Mouse (Mus musculus): ENCODE results near the gene Ermn.
A peak's percentile ranks its signal among the peaks of the same experiment; 100 is the strongest.

The Ermn gene

GRCm38 (mm10) chr2:58052821-58053581 lies at the start of gene Ermn:
Ermn (minus strand) TSS chr2:58052864.
- DNase-seq = no peak

DNA sequence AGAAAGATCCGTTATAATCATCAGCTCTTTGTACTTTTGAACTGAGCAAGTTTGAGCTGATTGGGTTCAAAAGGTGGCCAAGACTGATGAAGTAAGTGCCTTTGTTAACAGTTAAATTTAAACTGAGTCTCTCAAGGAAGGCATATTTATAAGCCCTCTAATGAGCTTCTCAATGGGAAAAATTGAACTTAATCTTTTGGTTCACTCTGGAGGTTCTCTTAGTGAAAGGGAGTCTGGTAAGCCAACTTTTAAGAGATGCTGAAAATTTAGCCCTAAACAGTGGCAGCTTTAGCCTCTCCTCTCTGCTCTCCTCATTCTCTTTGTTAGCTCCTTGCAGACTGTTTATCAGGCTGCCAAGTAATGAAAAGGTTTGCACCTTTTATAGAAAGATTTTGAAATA lies 42.2 kb upstream of the Ermn start:
- no peak for DNase-seq

DNA sequence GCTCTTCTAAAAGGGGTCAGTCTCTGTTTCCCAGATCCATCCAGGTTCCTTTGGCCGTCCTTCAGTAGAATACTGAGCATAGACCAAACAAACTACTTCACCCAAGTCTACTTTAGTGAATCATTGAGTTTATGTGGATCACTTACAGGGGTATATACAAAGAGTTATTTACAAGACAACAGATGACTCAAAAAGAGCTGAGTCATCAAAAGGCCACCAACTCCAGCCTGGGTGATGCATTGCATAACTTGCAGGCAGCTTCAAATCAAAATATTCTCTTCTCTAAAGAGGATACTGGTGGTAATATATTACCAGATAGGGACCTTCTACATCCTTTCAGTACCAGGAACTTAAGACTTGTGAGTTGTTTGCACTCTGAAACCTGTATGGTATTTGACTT lies 33.8 kb upstream of the Ermn start:
- DNase-seq = no peak

GRCm38 (mm10) chr2:58079849-58080248 lies 27.2 kb upstream of the Ermn start:
- DNase-seq = no peak

DNA sequence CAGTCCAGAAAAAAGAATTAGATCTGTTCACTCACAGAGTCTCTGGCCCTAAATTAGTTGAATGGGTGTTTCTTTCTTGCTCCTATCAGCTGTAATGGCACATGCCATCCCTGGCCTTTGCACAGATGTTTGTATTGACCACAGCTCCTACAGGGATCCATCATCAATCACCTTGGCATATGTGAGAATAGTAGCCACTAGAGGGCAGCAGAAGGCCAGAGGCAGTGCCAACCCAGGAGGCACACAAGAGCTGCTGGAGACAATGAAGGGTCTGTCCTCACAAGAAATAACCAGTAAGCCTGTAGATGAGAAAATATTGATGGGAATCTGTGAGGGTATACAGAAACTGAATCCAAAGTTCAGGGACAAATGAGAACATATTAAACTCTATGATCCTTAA lies 2.7 kb upstream of the Ermn start:
- DNase-seq = peak; percentile 49

DNA sequence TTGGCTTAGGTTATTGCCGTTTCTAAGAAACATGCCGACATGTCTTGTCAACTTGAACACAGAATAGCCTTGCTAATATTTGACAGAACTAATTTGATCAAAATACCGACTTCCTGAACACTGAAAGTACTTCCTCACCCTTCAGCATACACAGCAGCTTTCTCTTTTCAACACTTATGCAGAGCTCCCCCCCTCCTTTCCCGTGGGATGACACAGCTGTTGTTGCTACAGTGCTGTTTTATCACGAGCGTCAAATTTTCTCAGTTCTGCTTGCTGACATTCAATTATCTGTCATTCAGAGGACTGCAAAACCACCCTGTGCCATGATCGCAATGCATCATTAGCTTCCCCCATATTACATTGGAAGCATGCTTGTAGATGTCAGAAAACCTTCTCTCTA lies 10.8 kb downstream of the Ermn start:
- DNase-seq = no peak

DNA sequence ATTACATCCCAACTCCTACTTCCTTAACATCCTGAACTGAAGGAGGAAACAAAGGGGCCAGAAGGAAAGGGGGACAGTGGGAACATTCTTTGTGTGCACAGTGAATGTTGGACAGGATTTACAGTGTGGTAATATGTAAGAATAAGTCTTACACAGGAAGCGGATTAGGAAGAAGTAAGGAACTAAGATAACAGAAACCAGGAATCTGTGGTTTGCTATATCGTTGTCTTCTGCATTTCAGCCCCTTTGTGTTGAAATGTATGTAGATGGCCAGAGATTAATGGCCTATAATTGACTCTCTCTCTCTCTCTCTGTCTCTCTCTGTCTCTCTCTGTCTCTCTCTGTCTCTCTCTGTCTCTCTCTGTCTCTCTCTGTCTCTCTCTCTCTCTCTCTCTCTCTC lies 15.7 kb downstream of the Ermn start:
- DNase-seq = no peak

DNA sequence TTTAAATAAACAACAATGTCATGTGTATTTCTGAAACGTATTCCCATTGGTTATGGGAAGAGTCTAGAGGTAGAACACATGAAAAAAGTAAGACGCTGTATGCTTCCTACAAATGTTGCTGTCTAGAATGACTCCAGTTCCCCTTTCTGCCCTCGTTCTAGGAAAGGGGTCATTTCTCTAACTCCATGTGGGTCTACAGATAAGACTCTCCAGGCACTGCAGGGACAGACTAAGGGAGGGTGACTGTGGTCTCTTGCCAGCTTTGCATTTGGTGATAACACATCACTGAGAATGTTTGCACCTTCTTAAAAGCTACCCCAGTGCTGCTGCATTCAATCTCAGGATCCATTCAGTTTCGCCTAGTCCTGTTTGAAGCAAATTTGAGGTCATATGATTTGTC lies 17.0 kb downstream of the Ermn start:
- DNase-seq = no peak

DNA sequence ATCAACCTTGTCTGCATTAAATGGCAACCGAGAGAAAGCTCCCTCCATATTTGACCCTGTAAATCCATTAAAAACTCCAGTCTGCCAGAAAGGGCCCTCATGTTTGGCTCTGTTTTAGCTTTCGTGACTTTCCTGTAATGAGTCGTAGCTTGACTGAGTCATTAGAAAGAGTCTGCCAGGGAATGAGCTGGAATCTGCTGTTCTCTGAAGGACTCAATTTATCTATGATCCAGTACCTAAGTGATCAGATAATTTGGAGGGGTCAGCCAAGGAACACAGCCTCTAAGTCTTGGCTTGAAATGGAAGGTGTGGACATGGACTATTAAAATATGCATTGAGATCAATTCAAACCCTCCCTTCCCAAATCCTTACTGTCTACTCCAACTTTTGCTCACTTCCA lies 21.2 kb downstream of the Ermn start:
- no peak for DNase-seq

- DNase-seq = no peak
Observed at GRCm38 (mm10) chr2:58029404-58029803, 23.3 kb downstream of the Ermn start.

GRCm38 (mm10) chr2:58026740-58027139 lies 25.9 kb downstream of the Ermn start:
- no peak for DNase-seq

DNA sequence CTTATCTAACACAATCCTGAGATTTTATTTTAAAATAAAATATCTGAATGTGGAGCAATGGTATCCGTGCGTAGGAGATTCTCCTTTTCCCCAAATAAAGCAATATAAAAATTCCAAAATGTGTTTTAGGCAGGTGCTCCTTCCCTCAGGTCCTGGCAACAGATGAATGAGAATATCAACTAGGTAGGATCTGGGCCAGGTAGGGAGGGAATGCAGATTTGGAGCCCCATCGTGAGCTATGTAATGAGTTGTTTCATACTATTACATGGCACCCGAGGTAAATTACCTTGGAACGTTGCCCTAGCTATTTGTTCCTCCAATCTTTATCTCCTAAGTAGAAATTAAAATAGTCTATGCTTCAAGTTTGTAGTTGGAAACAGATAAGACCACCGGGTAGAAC lies 29.1 kb downstream of the Ermn start:
- DNase-seq = no peak

DNA sequence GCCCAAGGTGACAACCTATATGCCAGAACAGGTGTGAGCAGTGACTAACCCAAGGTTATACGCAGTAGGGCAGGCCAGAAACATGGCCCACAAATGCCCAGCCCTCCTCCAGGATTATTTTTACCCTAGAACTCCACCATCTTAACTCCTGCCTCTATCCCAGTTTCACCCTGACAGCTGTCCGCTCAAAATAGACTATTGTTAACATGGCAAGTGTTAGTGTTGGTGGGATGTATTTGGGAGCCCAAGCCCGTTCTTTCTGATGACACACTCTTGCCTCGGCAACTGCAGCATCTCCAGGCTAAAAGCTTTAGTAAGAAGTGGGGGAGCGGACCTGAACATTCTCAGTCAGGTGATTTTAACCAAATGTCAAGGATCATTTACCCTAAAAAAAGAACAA lies 45.6 kb downstream of the Ermn start:
- no peak for DNase-seq

DNA sequence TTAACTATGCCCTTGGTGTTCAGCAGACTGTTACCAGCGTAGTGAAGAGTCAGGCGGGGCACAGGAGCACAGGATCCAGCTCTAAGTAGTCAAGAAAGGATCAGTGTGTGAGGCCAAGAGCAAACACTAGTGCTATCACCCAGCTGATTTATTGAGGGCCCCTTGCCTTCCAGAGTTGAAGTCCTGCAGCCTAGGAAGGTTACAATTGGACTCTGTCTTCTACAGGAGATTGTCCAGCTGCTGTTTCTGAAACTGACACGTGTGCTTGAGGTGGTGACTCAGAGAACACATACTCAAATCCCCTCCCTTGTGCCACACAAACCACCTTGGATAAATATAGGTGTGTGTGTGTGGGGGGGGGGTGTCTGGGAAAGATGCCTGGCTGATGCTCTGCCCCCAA lies 51.2 kb downstream of the Ermn start:
- no peak for DNase-seq

- no peak for DNase-seq
Observed at GRCm38 (mm10) chr2:57997752-57998430, 54.8 kb downstream of the Ermn start, which contains the start of gene Galnt5. Galnt5 (plus strand) TSS chr2:57997884.

All from kidney, adult 18-20 months (tissue).